Mouse (Mus musculus): Measurements from ENCODE around the gene Col6a4. TPM values are rescaled to one million over a fixed set of nuclear protein-coding genes. Genes with fewer than 3 reads are reported as not detected.

The Col6a4 gene
- polyA plus RNA-seq, 2 experiments, result 0.08 TPM; not detected in 1

DNA sequence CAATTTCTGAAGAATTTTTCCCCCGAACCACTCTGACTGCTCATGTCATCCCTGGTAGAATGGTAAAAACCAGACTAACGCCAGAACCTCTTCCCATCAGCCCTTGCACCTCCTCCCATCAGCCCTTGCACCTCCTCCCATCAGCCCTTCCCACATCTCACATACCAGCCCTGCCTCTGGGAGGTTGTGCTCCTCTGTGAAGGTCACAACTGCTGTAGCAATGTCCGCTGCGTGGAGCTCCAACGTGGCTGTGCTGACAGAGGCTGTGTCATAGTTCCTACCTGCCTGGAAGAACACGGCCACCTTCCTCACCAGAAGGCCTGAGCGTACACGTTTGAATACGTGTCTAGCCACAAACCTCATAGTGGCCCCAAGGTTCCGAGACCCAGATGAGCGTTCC, 83.4 kb downstream of the Col6a4 start:
- ATAC-seq (ENCODE audit: insufficient read depth), result no peak
- WGBS (ENCODE audit: insufficient replicate concordance), result 68% methylated on average over 11 of the region's 11 CpGs
- H3K4me3 ChIP-seq (ENCODE audit: insufficient read depth in 1 of 2, low read depth in 2 of 2, low read length in 2 of 2), result no peak overlapping the region

DNA sequence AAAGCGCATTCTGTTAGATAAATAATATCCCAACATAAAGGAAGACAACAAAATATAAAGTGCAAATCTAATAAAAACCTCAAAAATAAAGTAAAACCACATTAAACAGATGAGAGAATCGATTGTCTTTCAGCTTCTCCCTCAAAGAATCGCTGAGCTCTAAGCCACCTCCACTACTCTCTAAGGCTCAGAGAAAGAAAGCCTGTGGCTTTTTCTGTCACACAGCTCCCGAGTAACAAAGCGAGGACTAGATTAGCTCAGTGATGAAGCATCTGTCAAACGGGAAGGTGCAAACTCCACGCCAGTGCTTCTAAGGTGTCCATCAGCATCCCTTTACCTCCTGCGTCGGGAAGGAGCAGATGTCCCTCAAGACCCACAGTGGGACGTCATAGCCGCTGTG, 98.6 kb downstream of the Col6a4 start:
- H3K4me1 ChIP-seq (replicated peaks; ENCODE audit: control insufficient read depth in 2 of 2, insufficient read depth in 2 of 2, low read length in 1 of 2), result no peaks in the 10 kb centered on the region
- H3K36me3 ChIP-seq (replicated peaks; ENCODE audit: control insufficient read depth, insufficient read depth, low read depth), result no peaks in the 10 kb centered on the region
- DNase-seq (ENCODE audit: low read depth in 3 of 3, low spot score in 3 of 3) (no peak), ATAC-seq (ENCODE audit: insufficient read depth) (no peak)
- no peaks in the 10 kb centered on the region for H3K9me3 ChIP-seq (ENCODE audit: control insufficient read depth, low read length)
- H3K4me3 ChIP-seq (ENCODE audit: insufficient read depth in 1 of 2, low read depth in 2 of 2, low read length in 2 of 2), result no peak overlapping the region
- WGBS (ENCODE audit: insufficient replicate concordance), result 45% methylated on average over 11 of the region's 11 CpGs
- no peak overlapping the region for H3K27ac ChIP-seq
- TF ChIP-seq CTCF (IDR thresholded peaks at IDR 0.05; ENCODE audit: low read depth) (no peak), EP300 (IDR thresholded peaks at IDR 0.05; ENCODE audit: low read depth) (no peak)
- H3K4me2 ChIP-seq (ENCODE audit: low read depth), result no peak overlapping the region
- no peak overlapping the region for H3K9ac ChIP-seq (replicated peaks)
- H3K27me3 ChIP-seq (ENCODE audit: control insufficient read depth, insufficient read depth, low read length), result no peaks in the 10 kb centered on the region

More for the DNA sequence above, 83.4 kb downstream of the Col6a4 start:
- Histone ChIP-seq H3K27ac (no peak overlapping the region), H3K9me3 (ENCODE audit: control insufficient read depth, low read length) (no peaks in the 10 kb centered on the region), H3K9ac (replicated peaks) (no peak overlapping the region), H3K4me2 (ENCODE audit: low read depth) (no peak overlapping the region), H3K27me3 (ENCODE audit: control insufficient read depth, insufficient read depth, low read length) (no peaks in the 10 kb centered on the region), H3K36me3 (replicated peaks; ENCODE audit: control insufficient read depth, insufficient read depth, low read depth) (no peaks in the 10 kb centered on the region), H3K4me1 (replicated peaks; ENCODE audit: control insufficient read depth in 2 of 2, insufficient read depth in 2 of 2, low read length in 1 of 2) (no peaks in the 10 kb centered on the region)
- TF ChIP-seq EP300 (IDR thresholded peaks at IDR 0.05; ENCODE audit: low read depth), result no peak
- no peak for TF ChIP-seq CTCF (IDR thresholded peaks at IDR 0.05; ENCODE audit: low read depth)
- no peak for DNase-seq (ENCODE audit: low read depth in 3 of 3, low spot score in 3 of 3)

DNA sequence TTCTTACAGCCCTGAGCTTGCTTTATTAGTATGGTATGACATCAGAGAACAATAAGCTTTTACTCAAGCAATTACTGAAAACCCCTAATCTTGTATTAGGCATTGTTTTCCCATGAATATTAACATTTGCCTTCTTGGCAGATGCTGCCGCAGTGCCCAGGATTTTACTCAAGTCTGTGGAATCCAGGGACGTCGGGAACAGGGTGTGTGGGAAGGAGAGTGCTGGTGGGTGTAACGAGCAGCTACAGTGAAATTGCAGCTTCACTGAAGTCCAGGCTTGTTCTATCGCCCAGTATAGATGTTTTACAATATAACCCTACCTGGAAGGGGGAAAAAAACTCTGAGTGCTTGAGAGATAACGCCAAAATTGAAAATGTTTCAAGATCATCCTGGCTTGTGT, 104.2 kb downstream of the Col6a4 start:
- no peaks in the 10 kb centered on the region for H3K27me3 ChIP-seq (ENCODE audit: control insufficient read depth, insufficient read depth, low read length)
- ATAC-seq (ENCODE audit: insufficient read depth) (no peak), DNase-seq (ENCODE audit: low read depth in 3 of 3, low spot score in 3 of 3) (no peak)
- WGBS (ENCODE audit: insufficient replicate concordance), result 60% methylated on average over 6 of the region's 6 CpGs
- H3K27ac ChIP-seq, result no peak overlapping the region
- H3K4me1 ChIP-seq (replicated peaks; ENCODE audit: control insufficient read depth in 2 of 2, insufficient read depth in 2 of 2, low read length in 1 of 2), result no peaks in the 10 kb centered on the region
- TF ChIP-seq EP300 (IDR thresholded peaks at IDR 0.05; ENCODE audit: low read depth), result no peak
- TF ChIP-seq CTCF (IDR thresholded peaks at IDR 0.05; ENCODE audit: low read depth), result no peak
- no peak overlapping the region for H3K4me2 ChIP-seq (ENCODE audit: low read depth)
- H3K9me3 ChIP-seq (ENCODE audit: control insufficient read depth, low read length), result no peaks in the 10 kb centered on the region
- no peaks in the 10 kb centered on the region for H3K36me3 ChIP-seq (replicated peaks; ENCODE audit: control insufficient read depth, insufficient read depth, low read depth)
- H3K9ac ChIP-seq (replicated peaks), result no peak overlapping the region
- no peak overlapping the region for H3K4me3 ChIP-seq (ENCODE audit: insufficient read depth in 1 of 2, low read depth in 2 of 2, low read length in 2 of 2)

DNA sequence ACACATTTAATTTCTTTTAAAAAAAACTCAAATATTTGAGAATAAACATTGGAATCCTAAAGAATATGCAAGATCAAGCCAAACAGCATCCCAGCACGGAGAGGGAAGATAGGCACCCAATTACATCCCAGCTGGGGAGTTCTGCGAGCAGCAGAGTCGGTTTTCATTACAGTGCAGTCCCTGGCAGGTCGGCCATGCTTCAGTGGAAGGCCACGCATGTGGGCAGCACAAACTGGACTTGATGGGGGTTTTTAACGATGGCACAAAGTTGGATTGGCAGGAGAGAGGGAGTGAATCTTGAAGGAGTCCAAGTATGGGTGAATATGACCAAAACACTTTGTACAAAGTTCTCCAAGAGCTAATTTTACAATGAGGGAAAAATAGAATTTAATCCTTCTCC, 106.5 kb downstream of the Col6a4 start:
- no peak for DNase-seq (ENCODE audit: low read depth in 3 of 3, low spot score in 3 of 3)
- no peaks in the 10 kb centered on the region for H3K4me1 ChIP-seq (replicated peaks; ENCODE audit: control insufficient read depth in 2 of 2, insufficient read depth in 2 of 2, low read length in 1 of 2)
- TF ChIP-seq CTCF (IDR thresholded peaks at IDR 0.05; ENCODE audit: low read depth), result no peak
- TF ChIP-seq EP300 (IDR thresholded peaks at IDR 0.05; ENCODE audit: low read depth), result no peak
- no peaks in the 10 kb centered on the region for H3K36me3 ChIP-seq (replicated peaks; ENCODE audit: control insufficient read depth, insufficient read depth, low read depth)
- whole genome bisulfite sequencing (ENCODE audit: insufficient replicate concordance), result 48% methylated on average over 6 of the region's 6 CpGs
- no peak overlapping the region for H3K9ac ChIP-seq (replicated peaks)
- no peak overlapping the region for H3K4me3 ChIP-seq (ENCODE audit: insufficient read depth in 1 of 2, low read depth in 2 of 2, low read length in 2 of 2)
- H3K4me2 ChIP-seq (ENCODE audit: low read depth), result no peak overlapping the region
- H3K9me3 ChIP-seq (ENCODE audit: control insufficient read depth, low read length), result no peaks in the 10 kb centered on the region
- H3K27me3 ChIP-seq (ENCODE audit: control insufficient read depth, insufficient read depth, low read length), result no peaks in the 10 kb centered on the region
- H3K27ac ChIP-seq, result no peak overlapping the region
- ATAC-seq (ENCODE audit: insufficient read depth), result no peak

DNA sequence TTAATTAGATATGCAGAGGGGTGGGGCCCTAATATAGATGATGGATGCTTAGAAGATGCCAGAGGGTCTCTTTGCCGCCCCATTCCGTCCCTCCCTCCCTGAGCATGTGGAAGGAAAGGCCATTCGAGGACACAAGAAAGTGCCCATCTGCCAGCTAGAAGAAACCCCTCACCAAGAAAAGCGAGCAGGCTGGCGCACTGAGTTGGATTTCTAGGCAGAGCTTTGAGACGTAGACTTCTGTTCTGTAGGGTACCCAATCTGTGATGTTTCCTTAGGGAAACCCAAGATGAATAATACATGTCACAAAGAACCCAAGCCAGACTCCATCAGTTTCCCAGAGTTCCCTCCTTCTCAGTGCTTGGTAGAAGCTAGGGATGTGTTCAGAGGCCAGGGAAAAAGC, 107.1 kb downstream of the Col6a4 start:
- 61% methylated on average over 6 of the region's 6 CpGs for WGBS (ENCODE audit: insufficient replicate concordance)
- no peak for ATAC-seq (ENCODE audit: insufficient read depth)
- H3K4me1 ChIP-seq (replicated peaks; ENCODE audit: control insufficient read depth in 2 of 2, insufficient read depth in 2 of 2, low read length in 1 of 2), result no peaks in the 10 kb centered on the region
- H3K9ac ChIP-seq (replicated peaks), result no peak overlapping the region
- H3K27ac ChIP-seq, result no peak overlapping the region
- H3K27me3 ChIP-seq (ENCODE audit: control insufficient read depth, insufficient read depth, low read length), result no peaks in the 10 kb centered on the region
- TF ChIP-seq CTCF (IDR thresholded peaks at IDR 0.05; ENCODE audit: low read depth) (no peak), EP300 (IDR thresholded peaks at IDR 0.05; ENCODE audit: low read depth) (no peak)
- H3K36me3 ChIP-seq (replicated peaks; ENCODE audit: control insufficient read depth, insufficient read depth, low read depth), result no peaks in the 10 kb centered on the region
- no peak for DNase-seq (ENCODE audit: low read depth in 3 of 3, low spot score in 3 of 3)
- H3K9me3 ChIP-seq (ENCODE audit: control insufficient read depth, low read length), result no peaks in the 10 kb centered on the region
- no peak overlapping the region for H3K4me3 ChIP-seq (ENCODE audit: insufficient read depth in 1 of 2, low read depth in 2 of 2, low read length in 2 of 2)
- no peak overlapping the region for H3K4me2 ChIP-seq (ENCODE audit: low read depth)

All from liver, embryonic 14.5 days (tissue).